Mouse (Mus musculus): ENCODE data around the gene Map1lc3a.

DNA sequence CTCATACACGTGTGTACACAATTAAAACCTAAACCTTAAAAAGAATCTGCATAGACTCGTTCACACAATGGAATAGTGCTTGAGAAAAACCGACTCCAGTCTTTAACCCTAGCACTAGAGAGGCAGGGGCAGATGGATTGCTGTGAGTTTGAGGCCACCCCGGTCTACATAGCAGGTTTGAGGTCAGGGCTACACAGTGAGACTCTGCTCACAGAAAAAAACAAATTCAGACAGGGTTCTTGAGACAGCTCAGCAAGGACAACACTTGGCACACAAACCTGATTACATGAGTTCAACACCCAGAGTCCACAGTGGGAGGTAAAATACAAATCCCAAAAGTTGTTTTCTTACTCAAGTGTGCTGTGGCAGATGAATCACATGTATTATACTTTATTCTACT, 49.9 kb downstream of the Map1lc3a start:
- TF ChIP-seq CTCF (IDR thresholded peaks at IDR 0.05) (no peak), EP300 (IDR thresholded peaks at IDR 0.05; ENCODE audit: insufficient read depth, low read depth, low read length) (no peak), POLR2A (IDR thresholded peaks at IDR 0.05; ENCODE audit: insufficient read depth, low read depth, low read length) (no peak)

All from heart, adult 2 months (tissue).